Mouse (Mus musculus): ENCODE results near the gene Socs3. TPM values are rescaled to one million over a fixed set of nuclear protein-coding genes. Genes with fewer than 3 reads are reported as not detected.

Socs3 gene
- polyA plus RNA-seq (2014; fragmentation: Nextera tagmentation; extraction: Ambion mirVana), result 2.0 and 2.3 TPM in 2 replicates

GRCm38 (mm10) chr11:117969945-117970872 lies at the start of gene Socs3:
TSS of gene Socs3 (minus strand) at chr11:117970047.
- peak within 1 kb of the TSS; percentile 84 for H3K9ac ChIP-seq (ENCODE audit: low read length)
- no peaks in the 10 kb centered on the region for H3K9me3 ChIP-seq (ENCODE audit: control insufficient read depth, low read length)
- peak within 1 kb of the TSS; percentile 97 for H3K4me2 ChIP-seq (ENCODE audit: low read length)
- H3K27me3 ChIP-seq (ENCODE audit: control insufficient read depth, insufficient read depth, low read length), result peaks cover 19% of the 10 kb centered on the region
- peak within 1 kb of the TSS; percentile 86 to 87 for H3K27ac ChIP-seq (replicated peaks in 1 of 2; ENCODE audit: control insufficient read depth in 1 of 2, insufficient read depth in 1 of 2, low read depth in 2 of 2, low read length in 2 of 2)
- H3K4me1 ChIP-seq (ENCODE audit: control insufficient read depth in 2 of 2, insufficient read depth in 2 of 2, low read length in 2 of 2), result peaks cover 23 to 39% of the 10 kb centered on the region in 2 experiments
- peak within 1 kb of the TSS; percentile 75 to 76 for H3K4me3 ChIP-seq (ENCODE audit: control insufficient read depth in 1 of 2, insufficient read depth in 1 of 2, low read depth in 1 of 2, low read length in 2 of 2)
- ATAC-seq (ENCODE audit: insufficient number of reproducible peaks, insufficient read depth, low FRiP score, low read depth), result peak; percentile 15; the same call in 1 of the 2 replicates
- WGBS, result 10% methylated on average over 21 of the region's 21 CpGs
- H3K36me3 ChIP-seq (ENCODE audit: control insufficient read depth, insufficient read depth, low read length), result peaks cover 5% of the 10 kb centered on the region; the same call in 1 of the 2 replicates

- ATAC-seq (ENCODE audit: insufficient number of reproducible peaks, insufficient read depth, low FRiP score, low read depth), result no peak
- peaks cover 49% of the 10 kb centered on the region for H3K36me3 ChIP-seq (ENCODE audit: control insufficient read depth, insufficient read depth, low read length)
- peaks cover 3 to 11% of the 10 kb centered on the region in 2 experiments; a peak in 2 of 4 replicates for H3K4me1 ChIP-seq (ENCODE audit: control insufficient read depth in 2 of 2, insufficient read depth in 2 of 2, low read length in 2 of 2)
- no peak overlapping the region for H3K27ac ChIP-seq (replicated peaks in 1 of 2; ENCODE audit: control insufficient read depth in 1 of 2, insufficient read depth in 1 of 2, low read depth in 2 of 2, low read length in 2 of 2)
- H3K4me3 ChIP-seq (ENCODE audit: control insufficient read depth in 1 of 2, insufficient read depth in 1 of 2, low read depth in 1 of 2, low read length in 2 of 2), result no peak overlapping the region
- peaks cover 4% of the 10 kb centered on the region; the same call in 1 of the 2 replicates for H3K9me3 ChIP-seq (ENCODE audit: control insufficient read depth, low read length)
- no peak overlapping the region for H3K9ac ChIP-seq (ENCODE audit: low read length)
- no peak overlapping the region for H3K4me2 ChIP-seq (ENCODE audit: low read length)
- 92% methylated on average over 4 of the region's 4 CpGs for WGBS
- H3K27me3 ChIP-seq (ENCODE audit: control insufficient read depth, insufficient read depth, low read length), result no peaks in the 10 kb centered on the region
Measured at GRCm38 (mm10) chr11:118018328-118018727, 48.5 kb upstream of the Socs3 start.

- Histone ChIP-seq H3K27ac (replicated peaks in 1 of 2; ENCODE audit: control insufficient read depth in 1 of 2, insufficient read depth in 1 of 2, low read depth in 2 of 2, low read length in 2 of 2) (0 out of 4 replicates have a peak overlapping the region, but pooled peaks of 1 of the 2 experiments have one; percentile 14), H3K4me2 (ENCODE audit: low read length) (no peak overlapping the region), H3K9me3 (ENCODE audit: control insufficient read depth, low read length) (peaks cover 4% of the 10 kb centered on the region; the same call in 1 of the 2 replicates), H3K36me3 (ENCODE audit: control insufficient read depth, insufficient read depth, low read length) (peaks cover 47% of the 10 kb centered on the region), H3K4me1 (ENCODE audit: control insufficient read depth in 2 of 2, insufficient read depth in 2 of 2, low read length in 2 of 2) (peaks cover 3 to 11% of the 10 kb centered on the region in 2 experiments; a peak in 2 of 4 replicates), H3K9ac (ENCODE audit: low read length) (no peak overlapping the region), H3K4me3 (ENCODE audit: control insufficient read depth in 1 of 2, insufficient read depth in 1 of 2, low read depth in 1 of 2, low read length in 2 of 2) (no peak overlapping the region), H3K27me3 (ENCODE audit: control insufficient read depth, insufficient read depth, low read length) (no peaks in the 10 kb centered on the region)
- WGBS, result 67% methylated on average over 8 of the region's 8 CpGs
- no peak for ATAC-seq (ENCODE audit: insufficient number of reproducible peaks, insufficient read depth, low FRiP score, low read depth)
Measured at GRCm38 (mm10) chr11:118015381-118016145, 45.7 kb upstream of the Socs3 start.

- Histone ChIP-seq H3K4me1 (ENCODE audit: control insufficient read depth in 2 of 2, insufficient read depth in 2 of 2, low read length in 2 of 2) (peaks cover 6 to 16% of the 10 kb centered on the region in 2 experiments; a peak in 3 of 4 replicates), H3K27me3 (ENCODE audit: control insufficient read depth, insufficient read depth, low read length) (no peaks in the 10 kb centered on the region), H3K4me2 (ENCODE audit: low read length) (no peak overlapping the region), H3K9ac (ENCODE audit: low read length) (no peak overlapping the region), H3K4me3 (ENCODE audit: control insufficient read depth in 1 of 2, insufficient read depth in 1 of 2, low read depth in 1 of 2, low read length in 2 of 2) (no peak overlapping the region), H3K27ac (replicated peaks in 1 of 2; ENCODE audit: control insufficient read depth in 1 of 2, insufficient read depth in 1 of 2, low read depth in 2 of 2, low read length in 2 of 2) (no peak overlapping the region), H3K9me3 (ENCODE audit: control insufficient read depth, low read length) (peaks cover 4% of the 10 kb centered on the region; the same call in 1 of the 2 replicates), H3K36me3 (ENCODE audit: control insufficient read depth, insufficient read depth, low read length) (peaks cover 41% of the 10 kb centered on the region)
- ATAC-seq (ENCODE audit: insufficient number of reproducible peaks, insufficient read depth, low FRiP score, low read depth), result no peak
- 80% methylated on average over 12 of the region's 12 CpGs for WGBS
Measured at GRCm38 (mm10) chr11:118014391-118014995, 44.6 kb upstream of the Socs3 start.

- Histone ChIP-seq H3K9me3 (ENCODE audit: control insufficient read depth, low read length) (peaks cover 4% of the 10 kb centered on the region; the same call in 1 of the 2 replicates), H3K27ac (replicated peaks in 1 of 2; ENCODE audit: control insufficient read depth in 1 of 2, insufficient read depth in 1 of 2, low read depth in 2 of 2, low read length in 2 of 2) (no peak overlapping the region), H3K4me1 (ENCODE audit: control insufficient read depth in 2 of 2, insufficient read depth in 2 of 2, low read length in 2 of 2) (peaks cover 17 to 28% of the 10 kb centered on the region in 2 experiments), H3K36me3 (ENCODE audit: control insufficient read depth, insufficient read depth, low read length) (peaks cover 35% of the 10 kb centered on the region), H3K9ac (ENCODE audit: low read length) (no peak overlapping the region), H3K27me3 (ENCODE audit: control insufficient read depth, insufficient read depth, low read length) (no peaks in the 10 kb centered on the region), H3K4me3 (ENCODE audit: control insufficient read depth in 1 of 2, insufficient read depth in 1 of 2, low read depth in 1 of 2, low read length in 2 of 2) (no peak overlapping the region), H3K4me2 (ENCODE audit: low read length) (no peak overlapping the region)
- 84% methylated on average over 2 of the region's 2 CpGs for WGBS
- no peak for ATAC-seq (ENCODE audit: insufficient number of reproducible peaks, insufficient read depth, low FRiP score, low read depth)
Measured at GRCm38 (mm10) chr11:118013339-118013738, 43.5 kb upstream of the Socs3 start.

- 78% methylated on average over 1 of the region's 1 CpGs for WGBS
- Histone ChIP-seq H3K27ac (replicated peaks in 1 of 2; ENCODE audit: control insufficient read depth in 1 of 2, insufficient read depth in 1 of 2, low read depth in 2 of 2, low read length in 2 of 2) (no peak overlapping the region), H3K4me1 (ENCODE audit: control insufficient read depth in 2 of 2, insufficient read depth in 2 of 2, low read length in 2 of 2) (peaks cover 25 to 35% of the 10 kb centered on the region in 2 experiments), H3K36me3 (ENCODE audit: control insufficient read depth, insufficient read depth, low read length) (peaks cover 27% of the 10 kb centered on the region), H3K4me3 (ENCODE audit: control insufficient read depth in 1 of 2, insufficient read depth in 1 of 2, low read depth in 1 of 2, low read length in 2 of 2) (no peak overlapping the region), H3K9me3 (ENCODE audit: control insufficient read depth, low read length) (no peaks in the 10 kb centered on the region), H3K27me3 (ENCODE audit: control insufficient read depth, insufficient read depth, low read length) (no peaks in the 10 kb centered on the region), H3K9ac (ENCODE audit: low read length) (no peak overlapping the region), H3K4me2 (ENCODE audit: low read length) (no peak overlapping the region)
- ATAC-seq (ENCODE audit: insufficient number of reproducible peaks, insufficient read depth, low FRiP score, low read depth), result no peak
Measured at GRCm38 (mm10) chr11:118012595-118012994, 42.7 kb upstream of the Socs3 start.

All from heart, embryonic 14.5 days (tissue).